Mouse (Mus musculus): Measurements from ENCODE around the gene Tstd3.

DNA sequence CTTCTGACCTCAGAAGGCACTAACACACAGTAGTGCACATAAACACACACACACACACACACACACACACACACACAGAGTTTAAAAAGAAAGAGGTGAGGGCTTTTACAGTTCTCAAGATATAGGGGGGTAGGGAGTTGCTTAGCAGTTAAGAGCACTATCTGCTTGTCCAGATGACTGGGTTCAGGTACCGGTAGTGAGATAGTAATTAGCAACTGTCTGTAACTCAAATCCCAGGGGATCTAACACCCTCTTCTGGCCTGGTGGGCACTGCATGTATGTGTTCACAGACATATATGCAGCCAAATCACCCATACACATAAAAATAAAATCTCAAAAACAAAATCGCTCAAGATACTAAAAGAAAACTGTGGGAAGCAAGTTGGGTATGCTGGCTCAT is 34.6 kb upstream of the Tstd3 start:
- no peak for TF ChIP-seq CTCF (IDR thresholded peaks at IDR 0.05; ENCODE audit: control insufficient read depth, insufficient read depth, insufficient read length)
- TF ChIP-seq MAX (IDR thresholded peaks at IDR 0.05) = no peak
